Mouse (Mus musculus): ENCODE results near the gene Ager. TPM values are rescaled to one million over a fixed set of nuclear protein-coding genes. Genes with fewer than 3 reads are reported as not detected.

Gene Ager
- polyA plus RNA-seq, 1 experiment from 2014 or later: 1.5 TPM

GRCm38 (mm10) chr17:34593752-34594525 is 3.7 kb upstream of the Ager start:
- Histone ChIP-seq H3K27me3 (replicated peaks; ENCODE audit: control insufficient read depth, insufficient read depth, low read length) (no peaks in the 10 kb centered on the region), H3K4me2 (replicated peaks; ENCODE audit: low read depth) (peak overlapping the region; percentile 99), H3K36me3 (ENCODE audit: control insufficient read depth, insufficient read depth) (peaks cover 25% of the 10 kb centered on the region; the same call in 1 of the 2 replicates), H3K4me3 (ENCODE audit: low read depth, low read length) (peak overlapping the region; percentile 69), H3K4me1 (replicated peaks; ENCODE audit: control insufficient read depth, insufficient read depth, low read length) (0 out of 2 replicates have a peak, but pooled peaks cover 5% of the 10 kb centered on the region), H3K9me3 (ENCODE audit: control insufficient read depth) (no peaks in the 10 kb centered on the region), H3K9ac (ENCODE audit: low read depth, low read length) (0 out of 2 replicates have a peak overlapping the region, but pooled peaks have one; percentile 13), H3K27ac (ENCODE audit: low read depth, low read length) (no peak overlapping the region)
- no peak for ATAC-seq
- TF ChIP-seq CTCF (IDR thresholded peaks at IDR 0.05; ENCODE audit: low read depth): peak; percentile 48
- 44% methylated on average over 33 of the region's 34 CpGs for WGBS

GRCm38 (mm10) chr17:34596098-34596497 is 1.6 kb upstream of the Ager start:
- no peak overlapping the region for H3K4me3 ChIP-seq (ENCODE audit: low read depth, low read length)
- WGBS: 50% methylated on average over 8 of the region's 8 CpGs
- no peaks in the 10 kb centered on the region for H3K27me3 ChIP-seq (replicated peaks; ENCODE audit: control insufficient read depth, insufficient read depth, low read length)
- H3K9ac ChIP-seq (ENCODE audit: low read depth, low read length): no peak overlapping the region
- H3K36me3 ChIP-seq (ENCODE audit: control insufficient read depth, insufficient read depth): peaks cover 38% of the 10 kb centered on the region; the same call in 1 of the 2 replicates
- TF ChIP-seq CTCF (IDR thresholded peaks at IDR 0.05; ENCODE audit: low read depth): no peak
- H3K9me3 ChIP-seq (ENCODE audit: control insufficient read depth): no peaks in the 10 kb centered on the region
- no peak overlapping the region for H3K27ac ChIP-seq (ENCODE audit: low read depth, low read length)
- ATAC-seq: no peak
- H3K4me2 ChIP-seq (replicated peaks; ENCODE audit: low read depth): no peak overlapping the region
- peaks cover 2% of the 10 kb centered on the region; the same call in 1 of the 2 replicates for H3K4me1 ChIP-seq (replicated peaks; ENCODE audit: control insufficient read depth, insufficient read depth, low read length)

DNA sequence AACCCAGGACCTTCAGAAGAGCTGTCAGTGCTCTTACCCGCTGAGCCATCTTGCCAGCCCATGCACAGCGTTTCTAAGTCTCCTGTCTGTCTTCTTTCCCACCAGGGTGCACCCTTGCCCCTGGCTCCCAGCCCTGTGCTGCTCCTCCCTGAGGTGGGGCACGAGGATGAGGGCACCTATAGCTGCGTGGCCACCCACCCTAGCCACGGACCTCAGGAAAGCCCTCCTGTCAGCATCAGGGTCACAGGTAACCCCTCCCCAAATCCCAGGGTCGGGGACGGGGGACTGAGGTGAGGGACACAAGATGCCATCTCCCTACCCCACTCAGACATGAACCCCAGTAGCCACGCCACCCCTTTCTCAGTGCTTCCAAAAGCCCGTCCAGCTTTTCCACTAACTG is 2.2 kb downstream of the Ager start:
- 72% methylated on average over 9 of the region's 9 CpGs for WGBS
- Histone ChIP-seq H3K36me3 (ENCODE audit: control insufficient read depth, insufficient read depth) (peaks cover 36% of the 10 kb centered on the region; the same call in 1 of the 2 replicates), H3K27me3 (replicated peaks; ENCODE audit: control insufficient read depth, insufficient read depth, low read length) (no peaks in the 10 kb centered on the region), H3K4me2 (replicated peaks; ENCODE audit: low read depth) (no peak overlapping the region), H3K4me1 (replicated peaks; ENCODE audit: control insufficient read depth, insufficient read depth, low read length) (peaks cover 5% of the 10 kb centered on the region; the same call in 1 of the 2 replicates), H3K9ac (ENCODE audit: low read depth, low read length) (no peak overlapping the region), H3K27ac (ENCODE audit: low read depth, low read length) (no peak overlapping the region), H3K4me3 (ENCODE audit: low read depth, low read length) (no peak overlapping the region), H3K9me3 (ENCODE audit: control insufficient read depth) (no peaks in the 10 kb centered on the region)
- no peak for ATAC-seq
- no peak for TF ChIP-seq CTCF (IDR thresholded peaks at IDR 0.05; ENCODE audit: low read depth)

DNA sequence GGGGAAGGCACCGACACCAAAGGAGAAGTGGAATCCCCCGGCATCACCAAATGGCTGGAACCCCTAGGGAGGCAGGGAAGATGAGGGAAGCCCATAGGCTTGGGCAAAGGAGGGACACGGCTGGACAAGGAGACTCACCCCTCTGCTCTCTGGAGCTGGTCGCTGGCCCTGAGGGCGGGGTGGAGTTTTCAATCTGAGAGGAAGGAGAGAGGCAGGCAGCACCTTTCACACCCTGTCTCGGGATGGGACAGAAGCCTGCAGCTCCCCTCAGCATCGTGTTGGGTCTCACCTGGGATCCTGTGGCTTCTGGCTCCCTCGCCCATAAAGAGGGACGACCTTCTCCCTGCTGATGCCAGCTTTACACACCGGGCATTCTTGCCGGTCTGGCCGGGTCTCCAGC is 4.1 kb downstream of the Ager start:
- Histone ChIP-seq H3K9ac (ENCODE audit: low read depth, low read length) (no peak overlapping the region), H3K4me3 (ENCODE audit: low read depth, low read length) (no peak overlapping the region), H3K27me3 (replicated peaks; ENCODE audit: control insufficient read depth, insufficient read depth, low read length) (no peaks in the 10 kb centered on the region), H3K27ac (ENCODE audit: low read depth, low read length) (no peak overlapping the region), H3K36me3 (ENCODE audit: control insufficient read depth, insufficient read depth) (peaks cover 20% of the 10 kb centered on the region; the same call in 1 of the 2 replicates), H3K4me2 (replicated peaks; ENCODE audit: low read depth) (no peak overlapping the region), H3K9me3 (ENCODE audit: control insufficient read depth) (no peaks in the 10 kb centered on the region), H3K4me1 (replicated peaks; ENCODE audit: control insufficient read depth, insufficient read depth, low read length) (peaks cover 9% of the 10 kb centered on the region; the same call in 1 of the 2 replicates)
- WGBS: 85% methylated on average over 11 of the region's 12 CpGs
- no peak for ATAC-seq
- TF ChIP-seq CTCF (IDR thresholded peaks at IDR 0.05; ENCODE audit: low read depth): no peak

- ATAC-seq: peak; percentile 95
- WGBS: 1% methylated on average over 30 of the region's 30 CpGs
Observed at GRCm38 (mm10) chr17:34603375-34604060, 5.9 kb downstream of the Ager start, which contains the start of gene Rnf5. Gene Rnf5 (minus strand): TSS chr17:34603690.

DNA sequence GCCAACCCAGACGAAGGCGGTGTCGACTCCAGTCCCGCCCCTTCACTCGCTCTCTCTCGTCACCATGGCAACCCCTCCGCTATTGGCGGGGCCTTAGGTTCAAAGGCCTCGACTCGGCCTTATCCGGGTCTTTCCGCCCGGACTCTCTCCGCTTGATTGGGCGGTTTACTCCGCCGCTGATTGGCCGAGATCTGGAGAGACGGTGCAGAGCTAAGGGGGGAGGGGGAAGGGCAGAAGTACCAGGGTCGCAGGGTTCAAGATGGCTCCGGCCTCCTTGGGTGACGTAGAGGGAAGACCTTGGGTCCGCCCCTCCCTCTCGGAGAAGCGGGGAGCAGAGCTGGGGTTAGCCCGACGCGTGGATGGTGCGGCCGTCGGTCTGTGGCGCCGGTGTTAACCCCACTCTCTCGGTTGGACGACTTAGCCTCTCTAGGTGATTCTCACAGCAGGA is 6.4 kb downstream of the Ager start, which contains the start of gene Agpat1:
Agpat1 (plus strand) TSS at position 202 of the 448 bp plus-strand sequence.
- peak within 1 kb of the TSS; percentile 91 for H3K4me2 ChIP-seq (replicated peaks; ENCODE audit: low read depth)
- peak within 1 kb of the TSS; percentile 91 for H3K27ac ChIP-seq (ENCODE audit: low read depth, low read length)
- ATAC-seq: peak; percentile 86
- peak within 1 kb of the TSS; percentile 85 for H3K9ac ChIP-seq (ENCODE audit: low read depth, low read length)
- peaks cover 26% of the 10 kb centered on the region; the same call in 1 of the 2 replicates for H3K36me3 ChIP-seq (ENCODE audit: control insufficient read depth, insufficient read depth)
- peaks cover 7% of the 10 kb centered on the region; the same call in 1 of the 2 replicates for H3K4me1 ChIP-seq (replicated peaks; ENCODE audit: control insufficient read depth, insufficient read depth, low read length)
- no peaks in the 10 kb centered on the region for H3K27me3 ChIP-seq (replicated peaks; ENCODE audit: control insufficient read depth, insufficient read depth, low read length)
- WGBS: under 1% methylated on average over 32 of the region's 35 CpGs
- TF ChIP-seq CTCF (IDR thresholded peaks at IDR 0.05; ENCODE audit: low read depth): no peak
- H3K4me3 ChIP-seq (ENCODE audit: low read depth, low read length): peak within 1 kb of the TSS; percentile 79
- no peaks in the 10 kb centered on the region for H3K9me3 ChIP-seq (ENCODE audit: control insufficient read depth)

More at GRCm38 (mm10) chr17:34603375-34604060, 5.9 kb downstream of the Ager start, which contains the start of gene Rnf5:
- H3K27me3 ChIP-seq (replicated peaks; ENCODE audit: control insufficient read depth, insufficient read depth, low read length): no peaks in the 10 kb centered on the region
- H3K9ac ChIP-seq (ENCODE audit: low read depth, low read length): peak within 1 kb of the TSS; percentile 85
- H3K4me3 ChIP-seq (ENCODE audit: low read depth, low read length): peak within 1 kb of the TSS; percentile 79
- H3K27ac ChIP-seq (ENCODE audit: low read depth, low read length): peak within 1 kb of the TSS; percentile 91
- TF ChIP-seq CTCF (IDR thresholded peaks at IDR 0.05; ENCODE audit: low read depth): no peak
- no peaks in the 10 kb centered on the region for H3K9me3 ChIP-seq (ENCODE audit: control insufficient read depth)
- peaks cover 7% of the 10 kb centered on the region; the same call in 1 of the 2 replicates for H3K4me1 ChIP-seq (replicated peaks; ENCODE audit: control insufficient read depth, insufficient read depth, low read length)
- peak within 1 kb of the TSS; percentile 91 for H3K4me2 ChIP-seq (replicated peaks; ENCODE audit: low read depth)
- H3K36me3 ChIP-seq (ENCODE audit: control insufficient read depth, insufficient read depth): peaks cover 21% of the 10 kb centered on the region; the same call in 1 of the 2 replicates
